Mouse (Mus musculus): ENCODE data around the gene Acacb. TPM values are rescaled to one million over a fixed set of nuclear protein-coding genes. Genes with fewer than 3 reads are reported as not detected.

The Acacb gene
- total RNA-seq, 2 experiments from 2014 or later = 154 to 158 TPM

DNA sequence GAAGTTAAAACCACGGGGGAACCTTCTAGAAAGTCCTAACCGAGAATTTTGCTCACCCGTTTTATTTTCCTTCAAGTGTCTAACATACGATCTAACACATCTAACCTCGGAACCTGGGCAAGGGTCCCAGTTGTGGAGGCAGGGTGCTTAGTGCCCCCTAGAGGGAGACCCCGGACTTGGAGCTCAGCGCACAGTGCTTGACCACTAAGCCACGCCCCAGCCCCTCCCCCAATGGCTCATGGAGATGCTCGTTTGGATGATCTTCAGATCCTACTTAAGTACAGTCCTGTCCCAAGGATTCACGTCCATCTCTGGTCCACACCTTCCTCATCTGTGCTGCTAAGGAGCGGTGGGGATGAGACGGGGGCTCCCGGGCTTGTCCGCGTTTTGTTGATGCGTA lies 28.3 kb downstream of the Acacb start:
- DNase-seq (ENCODE audit: low spot score) = peak; percentile 40

DNA sequence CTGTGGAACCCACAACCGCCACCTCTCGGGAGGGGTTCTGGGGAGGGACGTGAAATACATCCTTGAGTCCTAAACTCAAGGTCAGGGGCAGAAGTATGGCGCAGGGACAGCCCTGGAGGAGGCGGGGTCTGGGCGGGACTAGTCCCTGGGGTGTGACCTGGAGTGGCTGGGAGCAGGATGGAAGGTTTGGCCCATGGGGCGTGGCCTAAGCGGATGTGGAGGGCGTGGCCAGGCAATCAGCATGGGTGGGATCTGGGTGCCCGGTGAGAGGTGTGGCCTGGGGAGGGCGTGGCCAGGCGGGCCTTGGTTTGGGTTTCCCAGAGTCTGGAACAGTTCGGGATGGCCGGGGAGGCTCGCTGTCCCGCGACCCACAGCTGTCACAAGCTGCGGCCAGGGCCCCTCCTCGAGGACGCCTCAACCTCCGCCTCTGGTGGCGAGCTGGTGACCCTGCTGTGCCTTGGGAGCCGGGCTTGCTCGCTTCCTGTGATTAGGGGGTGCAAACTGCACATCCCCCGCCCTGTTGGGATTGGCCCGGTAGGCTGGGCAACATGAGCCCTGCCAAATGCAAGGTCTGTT lies 29.3 kb downstream of the Acacb start:
- peak; percentile 96 for DNase-seq (ENCODE audit: low spot score)

DNA sequence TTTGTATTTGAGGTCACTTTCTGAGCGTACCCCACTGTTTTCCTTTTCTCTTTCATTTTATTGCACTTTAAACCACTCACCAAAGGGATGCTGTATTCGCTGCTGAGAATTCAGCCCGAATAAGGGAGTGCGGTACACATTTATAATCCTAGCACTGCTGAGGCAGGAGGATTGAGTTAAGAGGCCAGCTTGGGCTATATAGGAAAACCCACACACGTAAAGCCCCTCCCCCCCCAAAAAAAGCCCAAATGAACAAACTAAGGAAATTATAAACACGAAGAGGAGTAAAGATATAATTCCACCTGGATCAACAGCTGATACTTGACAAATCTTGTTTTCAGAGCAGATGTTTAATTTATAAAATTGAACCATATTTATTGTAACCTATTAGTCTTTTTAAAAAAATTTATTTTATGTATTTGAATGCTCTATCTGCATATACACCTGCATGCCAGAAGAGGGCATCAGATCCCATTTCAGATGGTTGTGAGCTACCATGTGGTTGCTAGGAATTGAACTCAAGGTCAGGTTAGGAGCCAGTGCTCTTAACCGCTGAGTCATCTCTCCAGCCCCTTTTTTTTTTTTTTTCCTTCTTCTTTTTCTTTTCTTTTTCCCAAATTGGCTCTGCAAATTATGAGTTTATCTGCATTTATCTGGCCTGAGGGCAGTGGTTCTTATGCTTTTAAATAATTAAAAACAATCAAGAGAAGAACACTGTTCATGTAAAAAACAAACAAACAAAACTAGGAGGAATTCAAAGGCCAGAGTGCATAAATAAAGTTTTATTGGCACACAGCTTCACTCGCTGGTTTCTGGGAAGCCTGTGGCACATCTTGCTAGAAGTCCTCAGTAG lies 30.4 kb downstream of the Acacb start:
- no peak for DNase-seq (ENCODE audit: low spot score)

DNA sequence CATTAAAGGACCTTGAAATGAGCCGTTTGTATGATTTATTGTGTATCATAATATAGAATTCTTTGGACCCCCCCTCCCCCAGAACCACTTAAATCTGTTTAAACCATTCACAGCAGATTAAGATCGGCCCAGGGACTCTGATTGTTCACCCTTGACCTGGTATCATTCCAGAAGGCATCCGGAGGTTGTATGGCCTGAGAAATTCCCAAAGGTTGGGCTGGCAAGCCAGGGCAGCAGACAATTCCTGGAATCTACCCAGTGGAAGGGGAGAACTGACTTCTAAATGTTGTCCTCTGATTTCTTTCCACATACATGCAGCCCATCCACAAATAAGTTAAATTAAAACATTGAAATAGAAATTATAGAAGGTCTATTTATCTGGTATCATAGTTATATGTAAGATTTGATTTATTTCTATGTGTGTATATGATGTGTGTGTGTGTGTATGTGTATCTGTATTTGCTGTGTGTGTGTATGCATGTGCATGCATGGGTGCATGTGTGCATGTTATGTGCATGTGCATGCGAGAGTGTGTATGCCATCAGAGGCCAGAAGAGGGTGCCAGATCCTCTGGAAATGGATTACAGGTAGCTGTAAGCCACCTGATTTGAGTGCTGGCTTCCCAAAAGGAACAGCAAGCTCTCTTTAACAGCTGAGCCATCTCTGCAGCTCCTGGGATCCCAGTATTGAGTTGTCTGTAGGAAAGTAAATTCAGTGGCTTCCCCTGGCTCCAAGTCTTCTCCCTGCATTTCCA lies 31.8 kb downstream of the Acacb start:
- DNase-seq (ENCODE audit: low spot score) = no peak

DNA sequence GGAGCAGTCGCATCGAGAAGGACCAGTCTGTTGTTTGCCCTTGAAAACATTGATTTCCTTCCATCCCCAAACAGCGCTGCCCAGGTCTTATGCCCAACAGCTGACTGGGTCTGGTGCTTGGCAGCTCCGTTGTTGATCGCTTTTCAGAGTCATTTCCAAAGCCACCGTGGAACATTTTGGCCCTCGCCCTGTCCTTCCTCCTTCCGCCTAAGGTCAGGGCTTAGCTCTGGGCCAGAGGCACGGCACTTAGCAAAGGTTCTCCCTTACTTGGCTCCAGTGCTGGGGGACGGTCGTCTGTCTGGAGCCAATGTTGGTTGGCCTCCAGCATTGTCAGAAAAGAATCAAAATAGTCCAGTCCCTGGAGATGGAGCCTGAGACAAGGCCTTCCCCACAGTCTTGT lies 33.2 kb downstream of the Acacb start:
- peak; percentile 83 for DNase-seq (ENCODE audit: low spot score)

DNA sequence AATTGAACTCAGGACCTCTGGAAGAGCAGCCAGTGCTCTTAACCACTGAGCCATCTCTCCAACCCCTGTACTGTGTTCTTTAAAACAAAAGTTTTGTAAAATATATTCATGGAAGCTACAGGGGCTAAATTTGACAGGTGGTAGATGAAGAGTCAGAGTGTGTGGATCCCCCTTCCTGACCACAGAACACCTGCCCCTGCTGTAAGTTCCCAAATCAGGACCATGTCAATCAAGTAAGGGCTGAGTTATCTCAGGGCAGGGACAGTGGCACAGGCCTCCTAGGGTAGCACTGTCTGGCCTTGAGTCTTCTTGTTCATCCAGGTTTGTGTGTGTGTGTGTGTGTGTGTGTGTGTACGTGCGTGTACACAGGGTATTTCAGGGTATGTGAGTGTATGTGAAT lies 37.2 kb downstream of the Acacb start:
- DNase-seq (ENCODE audit: low spot score) = no peak

DNA sequence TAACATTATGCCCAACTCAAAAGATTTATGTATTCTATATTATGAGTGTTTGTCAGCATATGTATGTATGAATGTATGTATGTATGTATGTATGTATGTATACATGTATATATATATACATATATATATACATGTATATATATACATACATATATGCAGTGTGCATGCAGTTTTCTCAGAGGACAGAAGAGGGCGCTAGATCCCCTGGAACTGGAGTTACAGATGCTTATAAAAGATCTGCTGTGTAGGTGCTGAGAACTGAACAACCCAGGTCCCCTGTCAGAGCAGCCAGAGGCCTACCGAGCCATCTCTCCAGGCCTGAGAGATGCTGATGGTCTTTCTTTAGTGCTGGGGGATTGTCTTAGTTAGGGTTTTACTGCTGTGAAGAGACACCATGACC lies 40.8 kb downstream of the Acacb start:
- DNase-seq (ENCODE audit: low spot score) = no peak

DNA sequence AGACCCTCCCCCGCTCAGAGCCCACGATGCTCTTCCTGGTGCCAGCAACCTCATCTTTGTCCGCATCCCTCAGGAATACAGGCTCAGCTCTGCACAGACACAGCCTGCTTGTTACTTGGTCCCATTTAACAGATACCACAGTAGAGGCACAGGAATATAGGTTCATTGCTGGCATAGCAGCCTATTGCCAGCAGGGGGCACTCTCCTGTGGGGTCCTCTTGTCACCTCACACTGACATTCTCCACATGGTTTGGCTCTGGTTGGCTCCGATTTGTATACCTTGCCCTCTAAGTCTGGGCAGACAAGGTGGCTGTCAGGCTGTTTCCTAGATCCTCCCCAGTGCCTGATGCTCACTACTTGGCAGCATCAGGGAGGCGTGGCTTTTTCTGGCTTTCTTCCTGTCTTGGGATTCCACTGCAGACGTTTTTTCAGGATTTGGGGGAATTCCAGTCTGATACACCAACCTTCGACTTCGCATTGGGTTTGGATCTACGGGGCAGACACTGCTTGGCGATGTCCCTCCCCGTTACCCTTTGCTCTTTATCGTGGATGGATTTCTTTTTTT lies 42.6 kb downstream of the Acacb start:
- DNase-seq (ENCODE audit: low spot score) = no peak

DNA sequence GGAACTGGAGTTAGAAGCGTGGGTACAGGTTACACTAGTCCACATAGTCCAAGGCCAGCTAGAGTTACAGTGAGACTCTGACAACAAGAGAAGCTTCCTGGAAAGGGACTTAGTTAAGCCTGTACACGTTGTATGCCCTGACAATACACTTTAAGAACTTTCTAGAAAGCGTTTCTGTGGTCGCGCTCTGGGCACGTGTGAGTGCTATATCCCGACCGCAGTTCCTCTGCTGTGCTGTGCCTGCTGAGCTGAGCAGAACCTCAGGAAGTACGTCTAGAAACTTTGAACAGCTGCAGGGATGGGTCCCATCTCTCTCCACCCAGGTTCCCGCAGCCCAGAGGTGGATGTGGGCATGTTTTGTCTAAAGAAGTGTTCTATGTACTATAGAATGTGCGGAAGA lies 47.8 kb downstream of the Acacb start:
- DNase-seq (ENCODE audit: low spot score) = no peak

DNA sequence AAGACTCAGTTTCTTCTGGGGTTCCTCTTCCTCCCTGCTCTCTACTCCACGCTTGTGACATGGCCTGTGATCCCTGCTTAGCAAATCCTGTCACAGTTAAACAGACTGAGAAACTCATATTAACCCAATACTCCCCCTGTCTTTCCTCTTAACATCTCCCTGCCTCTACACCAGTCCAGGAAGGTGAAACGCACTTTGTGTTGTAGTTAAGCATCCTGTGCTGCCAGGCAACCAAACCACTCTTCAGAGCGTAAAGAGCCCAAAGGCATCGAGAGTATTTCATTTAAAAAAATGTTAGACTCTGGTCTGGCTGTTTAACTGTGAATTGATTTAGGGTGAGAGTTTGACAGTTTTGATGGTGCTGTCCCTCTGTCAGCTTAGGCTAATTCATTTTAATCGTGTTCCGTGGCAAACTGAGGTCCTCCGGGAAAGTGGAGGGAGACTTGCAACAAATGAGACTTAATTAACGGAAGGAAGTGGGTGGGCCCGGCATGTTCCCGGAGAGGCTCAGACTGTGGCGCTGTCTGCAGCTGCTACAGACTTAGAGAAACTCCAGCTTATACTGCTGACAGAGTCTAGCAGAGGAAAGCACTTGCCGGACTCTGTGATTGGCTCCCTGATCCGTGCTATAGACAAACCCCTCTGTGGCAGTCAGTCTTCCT lies 52.9 kb downstream of the Acacb start:
- no peak for DNase-seq (ENCODE audit: low spot score)

DNA sequence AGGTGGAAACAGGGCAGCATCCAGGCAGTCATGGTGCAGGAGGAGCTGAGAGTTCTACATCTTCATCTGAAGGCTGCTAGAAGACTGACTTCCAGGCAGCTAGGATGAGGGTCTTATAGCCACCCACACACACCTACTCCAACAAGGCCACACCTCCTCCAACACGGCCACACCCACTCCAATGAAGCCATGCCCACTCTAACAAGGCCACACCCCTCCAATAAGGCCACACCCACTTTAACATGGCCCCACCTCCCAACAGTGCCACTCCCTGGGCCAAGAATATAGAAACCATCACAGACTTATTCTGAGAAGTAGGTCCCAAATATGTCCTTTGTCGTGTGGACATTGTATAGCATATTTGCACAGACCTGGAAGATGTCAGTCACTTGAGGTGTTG lies 59.8 kb downstream of the Acacb start:
- DNase-seq (ENCODE audit: low spot score) = no peak

DNA sequence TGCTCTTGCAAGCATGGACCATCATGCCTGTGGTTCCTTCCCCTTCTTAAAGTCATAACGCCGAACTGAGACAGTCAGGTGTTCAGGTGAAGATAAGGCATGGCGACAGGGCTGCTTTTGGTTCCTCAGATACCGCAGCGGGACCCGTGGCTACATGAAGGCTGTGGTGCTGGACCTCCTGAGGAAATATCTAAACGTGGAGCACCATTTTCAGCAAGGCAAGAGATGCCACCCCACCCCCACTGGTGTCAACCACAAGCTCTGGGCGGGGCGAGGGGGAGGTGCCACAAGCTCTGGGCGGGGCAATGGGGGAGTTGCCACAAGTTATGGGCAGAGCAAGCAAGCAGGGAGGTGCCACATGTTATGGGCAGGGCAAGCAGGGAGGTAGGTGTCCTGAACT lies 66.8 kb downstream of the Acacb start:
- DNase-seq (ENCODE audit: low spot score) = no peak

DNA sequence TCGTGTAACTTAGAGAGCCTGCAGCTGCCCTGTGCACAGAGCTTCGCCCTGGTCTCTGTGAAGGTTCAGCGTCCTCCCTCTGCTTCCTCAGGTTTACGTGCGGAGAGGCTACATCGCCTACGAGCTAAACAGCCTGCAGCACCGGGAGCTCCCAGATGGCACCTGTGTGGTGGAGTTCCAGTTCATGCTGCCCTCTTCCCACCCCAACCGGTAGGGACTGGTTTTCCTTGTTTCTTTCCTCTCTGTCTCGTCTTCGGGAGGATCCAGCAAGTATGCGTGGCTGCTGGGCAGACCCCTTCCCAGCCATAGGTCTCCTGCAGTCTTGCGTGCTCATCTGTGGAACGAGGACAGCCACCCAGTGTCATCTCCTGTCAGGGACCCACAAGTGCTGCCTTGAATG lies 72.4 kb downstream of the Acacb start:
- DNase-seq (ENCODE audit: low spot score) = no peak

DNA sequence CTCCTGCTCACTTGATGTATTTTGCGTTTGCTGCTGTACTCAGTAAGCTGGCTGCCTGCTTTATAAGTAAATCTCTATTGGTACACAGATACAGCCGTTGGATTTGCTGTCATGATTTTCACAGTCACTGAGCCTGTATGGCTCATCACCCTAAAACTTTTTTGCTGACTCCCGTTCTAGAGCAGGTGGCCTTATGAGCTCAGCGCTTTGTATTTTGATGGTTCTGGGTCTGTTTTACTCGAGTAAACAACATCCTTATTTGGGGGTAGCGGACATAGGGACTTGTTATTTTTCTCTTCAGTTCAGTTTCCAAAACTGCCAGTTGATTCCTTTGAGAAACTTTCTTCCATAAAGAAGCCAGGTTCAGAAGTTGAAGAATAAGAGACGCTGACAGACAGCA lies 79.7 kb downstream of the Acacb start:
- no peak for DNase-seq (ENCODE audit: low spot score)

DNA sequence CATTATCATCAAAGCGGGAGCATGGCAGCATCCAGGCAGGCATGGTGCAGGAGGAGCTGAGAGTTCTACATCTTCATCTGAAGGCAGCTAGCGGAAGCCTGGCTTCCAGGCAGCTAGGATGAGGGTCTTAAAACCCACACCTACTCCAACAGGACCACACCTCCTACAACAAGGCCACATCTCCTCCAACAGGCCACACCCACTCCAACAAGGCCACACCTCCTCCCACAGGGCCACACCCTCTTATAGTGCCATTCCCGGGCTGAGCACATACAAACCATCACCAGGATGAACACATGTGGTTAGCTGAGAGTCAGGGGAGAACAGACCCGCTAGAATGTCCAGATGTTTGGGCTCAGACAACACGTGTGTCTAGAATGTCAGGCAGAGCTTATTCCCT lies 82.6 kb downstream of the Acacb start:
- DNase-seq (ENCODE audit: low spot score) = no peak

DNA sequence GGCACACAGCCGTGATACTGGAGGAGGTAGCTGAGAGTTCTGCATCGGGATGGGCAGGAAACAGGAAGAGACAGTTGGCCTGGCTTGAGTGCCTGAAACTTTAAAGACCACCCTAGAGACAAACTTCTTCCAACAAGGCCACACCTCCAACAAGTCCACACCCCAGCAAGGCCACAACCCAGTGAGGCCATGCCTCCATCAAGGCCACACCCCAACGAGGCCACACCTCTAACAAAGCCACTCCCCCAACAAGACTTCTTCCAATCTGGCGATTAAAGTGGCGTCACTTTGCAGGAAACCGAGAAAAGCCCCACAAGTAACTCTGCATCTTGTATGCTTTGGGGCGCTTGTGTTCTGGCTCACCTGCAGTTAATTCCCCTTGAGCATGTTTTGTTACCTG lies 92.6 kb downstream of the Acacb start:
- DNase-seq (ENCODE audit: low spot score) = no peak

DNA sequence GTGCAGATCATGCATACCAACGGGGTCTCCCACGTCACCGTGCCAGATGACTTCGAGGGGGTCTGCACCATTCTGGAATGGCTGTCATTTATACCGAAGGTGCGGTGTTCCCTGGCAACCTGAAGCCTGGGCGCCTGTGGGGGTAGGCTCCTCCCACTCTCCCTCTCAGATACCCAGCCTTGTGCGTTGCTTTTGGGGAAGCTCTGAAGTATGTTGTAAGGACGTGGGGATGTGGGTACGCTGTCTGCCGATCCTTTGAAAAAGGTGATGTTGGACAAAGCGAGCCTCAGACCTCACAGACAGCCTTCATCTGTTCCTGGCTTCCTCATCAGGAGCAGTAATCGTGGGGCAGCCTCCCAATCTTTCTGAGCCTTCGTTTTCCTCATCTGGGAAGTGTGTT lies 93.4 kb downstream of the Acacb start:
- DNase-seq (ENCODE audit: low spot score) = no peak

DNA sequence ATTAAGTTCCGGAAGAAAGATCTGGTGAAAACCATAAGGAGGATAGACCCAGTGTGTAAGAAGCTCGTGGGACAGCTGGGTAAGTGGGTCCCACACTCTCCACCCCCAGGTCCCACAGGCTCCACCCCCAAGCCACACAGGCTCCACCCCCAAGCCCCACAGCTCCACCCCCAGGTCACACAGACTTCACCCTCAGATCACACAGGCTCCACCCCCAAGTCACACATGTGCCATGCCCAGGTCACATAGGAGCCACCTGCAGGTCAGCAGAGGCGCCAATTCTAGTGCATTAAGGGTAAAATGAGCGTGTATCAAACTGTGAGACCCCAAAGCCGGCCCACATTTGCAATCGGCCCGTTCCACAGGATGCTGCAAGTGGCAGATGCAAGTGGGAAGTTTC lies 100.1 kb downstream of the Acacb start:
- DNase-seq (ENCODE audit: low spot score) = no peak

DNA sequence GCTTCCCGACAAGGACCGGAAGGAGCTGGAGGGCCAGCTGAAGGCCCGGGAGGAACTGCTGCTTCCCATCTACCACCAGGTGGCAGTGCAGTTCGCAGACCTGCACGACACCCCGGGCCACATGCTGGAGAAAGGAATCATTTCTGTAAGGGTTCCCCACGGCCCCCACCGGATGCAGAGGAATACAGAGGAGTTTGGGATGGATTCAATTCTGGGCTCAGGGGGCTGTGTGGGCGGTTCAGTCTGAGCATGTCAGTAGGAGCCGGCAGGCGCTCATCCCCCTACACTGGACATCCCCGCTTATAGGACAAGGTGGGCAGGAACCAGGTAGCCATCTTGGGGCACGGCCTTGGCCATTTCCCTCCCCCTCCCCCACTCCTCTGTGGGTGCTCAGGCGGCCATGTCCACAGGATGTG lies 101.8 kb downstream of the Acacb start:
- DNase-seq (ENCODE audit: low spot score) = peak; percentile 43

DNA sequence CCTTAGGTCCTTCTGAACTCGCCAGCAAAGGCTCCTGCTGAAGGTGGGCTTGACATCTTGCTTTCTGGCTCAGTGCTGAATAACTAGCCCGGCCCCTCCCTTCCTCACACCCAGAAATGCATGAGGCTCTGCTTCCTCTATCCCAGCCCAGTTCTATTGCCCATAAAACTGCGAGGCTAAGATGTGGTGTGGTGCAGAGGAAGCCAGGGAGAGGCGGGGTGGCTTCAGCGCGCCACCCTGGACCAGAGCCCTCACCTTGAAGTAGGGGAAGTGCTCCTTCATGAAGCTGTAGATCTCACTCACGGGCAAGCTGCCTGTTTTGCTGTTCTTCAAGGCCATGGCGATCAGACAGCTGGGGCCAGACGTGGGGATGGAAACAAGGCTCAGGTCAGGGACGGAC lies 113.2 kb downstream of the Acacb start:
- no peak for DNase-seq (ENCODE audit: low spot score)

DNA sequence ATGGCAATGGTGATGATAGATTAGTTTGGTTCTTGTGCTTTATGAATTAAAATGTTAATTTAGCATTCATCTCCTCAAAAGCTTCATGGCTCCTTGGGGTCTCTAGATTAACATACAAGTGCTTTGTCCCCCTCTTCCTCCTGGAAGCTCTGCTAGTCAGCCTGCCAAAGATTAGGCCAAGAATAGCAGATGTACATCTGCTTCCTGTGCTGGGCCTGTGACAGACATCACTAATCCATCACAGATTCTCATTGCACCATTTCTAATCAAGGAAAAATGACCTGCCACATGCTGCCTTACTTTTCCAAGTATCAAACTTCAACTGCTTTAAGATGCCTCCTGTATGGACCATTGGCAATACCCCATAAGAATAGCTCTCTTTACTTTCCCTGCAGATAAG lies 115.2 kb downstream of the Acacb start:
- no peak for DNase-seq (ENCODE audit: low spot score)

DNA sequence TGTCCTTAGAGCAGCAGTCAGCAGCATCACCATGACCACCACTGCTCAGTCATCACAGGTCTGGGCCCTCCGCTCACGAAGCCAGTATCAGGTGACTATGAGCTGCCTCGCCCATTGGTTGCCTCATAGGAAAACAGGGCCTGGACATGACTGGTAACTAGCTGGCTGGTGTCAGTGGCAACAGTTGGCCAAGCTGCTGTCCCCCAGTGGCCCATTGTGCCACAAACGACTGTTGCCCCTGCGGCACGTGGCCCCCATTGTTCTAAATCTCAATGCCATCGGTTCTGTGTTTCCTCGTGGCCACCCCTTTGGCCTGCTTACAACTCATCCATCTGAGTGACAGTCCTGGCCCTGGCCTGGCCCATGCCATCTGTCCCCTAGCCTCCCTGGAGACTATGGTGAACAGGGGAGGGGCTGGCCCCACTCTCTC lies 117.7 kb downstream of the Acacb start:
- no peak for DNase-seq (ENCODE audit: low spot score)
